Mouse (Mus musculus) hindbrain, embryonic 12.5 days (tissue): ENCODE measurements at regions not wholly inside any gene's neighbourhood (a gene's known extent, or its start where the extent isn't known, plus 50 kb on each side); places are given as distances from the start of the nearest gene placed in this dataset.
A peak's percentile ranks its signal among the peaks of the same experiment; 100 is the strongest.

ENCODE experiments used
- ATAC-seq: fragments of 200-750 bp; cut with Nextera tagmentation; 2 replicates; pipeline ENCODE4 v1.8.0; 2017; ENCODE audit warnings: moderate TSS enrichment; ENCODE audit not compliant: low FRiP score
- H3K27ac ChIP-seq: fragments of 300-500 bp; sonication (generic); 2 replicates; pipeline ENCODE4 v1.5.1; 2016; ENCODE audit warnings: mild to moderate bottlenecking
- H3K27me3 ChIP-seq: fragments of 300-500 bp; sonication (generic); 2 replicates; pipeline ENCODE4 v1.6.1; 2016; ENCODE audit warnings: mild to moderate bottlenecking
- H3K36me3 ChIP-seq: fragments of 300-500 bp; sonication (generic); 2 replicates; pipeline ENCODE4 v1.6.1; 2016; ENCODE audit warnings: mild to moderate bottlenecking
- H3K4me1 ChIP-seq: fragments of 300-500 bp; sonication (generic); 2 replicates; pipeline ENCODE4 v1.6.1; 2016
- H3K4me2 ChIP-seq: fragments of 300-500 bp; sonication (generic); replicated peaks from 2 replicates; pipeline ENCODE4 v1.6.1; 2016; ENCODE audit warnings: mild to moderate bottlenecking
- H3K4me3 ChIP-seq: fragments of 300-500 bp; sonication (generic); 2 replicates; pipeline ENCODE4 v1.5.1; 2016; ENCODE audit warnings: mild to moderate bottlenecking
- H3K9ac ChIP-seq: fragments of 300-500 bp; sonication (generic); 2 replicates; pipeline ENCODE4 v1.6.1; 2016; ENCODE audit warnings: mild to moderate bottlenecking, moderate library complexity
- H3K9me3 ChIP-seq: fragments of 300-500 bp; sonication (generic); replicated peaks from 2 replicates; pipeline ENCODE4 v1.6.1; 2016; ENCODE audit warnings: mild to moderate bottlenecking
- WGBS: fragments of 180-500 bp; shearing (Covaris S2); methylation state at CpG from one replicate; pipeline ENCODE4 v1.1.7; 2016; 5-methylcytosine and 5-hydroxymethylcytosine counted together

- WGBS = 45% methylated on average over 2 of the region's 2 CpGs
- no peaks in the 10 kb centered on the region for H3K9me3 ChIP-seq
- no peak overlapping the region for H3K4me2 ChIP-seq
- no peaks in the 10 kb centered on the region for H3K36me3 ChIP-seq
- ATAC-seq = no peak
- H3K9ac ChIP-seq = no peak overlapping the region
- no peak overlapping the region for H3K4me3 ChIP-seq
- no peak overlapping the region for H3K27ac ChIP-seq
- no peaks in the 10 kb centered on the region for H3K4me1 ChIP-seq
- H3K27me3 ChIP-seq = no peaks in the 10 kb centered on the region
Measured at GRCm38 (mm10) chr3:63638572-63638971, 154.9 kb upstream of the Gm34302 start.

DNA sequence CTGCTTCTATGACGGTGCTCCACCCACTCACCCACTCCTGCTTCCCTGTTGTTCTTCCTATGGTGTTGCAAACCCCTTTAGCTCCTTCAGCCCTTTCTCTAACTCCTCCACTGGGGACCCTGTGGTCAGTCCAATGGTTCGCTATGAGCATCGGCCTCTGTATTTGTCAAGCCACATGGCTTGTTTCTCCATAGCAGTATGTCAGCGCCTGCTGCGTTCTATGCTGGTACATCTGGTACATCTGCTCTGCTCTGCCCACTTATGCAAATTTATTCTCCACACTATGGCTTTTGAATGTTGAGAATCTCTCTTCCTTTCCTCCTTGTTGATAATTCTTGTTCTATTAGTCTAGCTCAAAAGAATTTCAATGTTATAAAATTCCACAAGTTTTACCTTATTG lies 154.2 kb upstream of the Gm34302 start:
- Histone ChIP-seq H3K4me2 (no peak overlapping the region), H3K27ac (no peak overlapping the region), H3K4me3 (no peak overlapping the region), H3K9ac (no peak overlapping the region), H3K36me3 (no peaks in the 10 kb centered on the region), H3K4me1 (no peaks in the 10 kb centered on the region), H3K27me3 (no peaks in the 10 kb centered on the region), H3K9me3 (no peaks in the 10 kb centered on the region)
- peak; percentile 58 for ATAC-seq
- 71% methylated on average over 5 of the region's 5 CpGs for WGBS

DNA sequence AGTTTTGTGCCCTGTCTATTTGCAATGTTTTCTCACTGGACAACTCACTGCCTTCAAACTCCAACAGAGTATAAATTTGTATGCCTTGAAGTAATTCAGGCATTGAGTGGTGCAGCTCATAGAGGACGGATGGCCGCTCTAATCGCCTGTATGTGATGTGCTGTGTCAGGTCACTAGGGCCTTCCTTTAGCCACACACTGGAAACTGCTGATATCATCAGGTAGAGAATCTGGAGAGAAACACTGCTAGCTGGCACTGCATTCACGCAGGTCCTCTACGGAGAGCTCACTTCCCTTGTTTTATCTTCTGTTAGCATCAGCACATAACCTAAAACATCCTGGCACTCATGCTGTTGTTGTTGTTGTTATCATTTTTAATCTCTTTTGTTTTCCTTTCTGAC lies 144.0 kb upstream of the Gm34302 start:
- H3K4me1 ChIP-seq = no peaks in the 10 kb centered on the region
- no peaks in the 10 kb centered on the region for H3K27me3 ChIP-seq
- no peaks in the 10 kb centered on the region for H3K36me3 ChIP-seq
- H3K9ac ChIP-seq = no peak overlapping the region
- WGBS = 81% methylated on average over 5 of the region's 5 CpGs
- H3K4me2 ChIP-seq = no peak overlapping the region
- H3K27ac ChIP-seq = no peak overlapping the region
- no peak overlapping the region for H3K4me3 ChIP-seq
- no peaks in the 10 kb centered on the region for H3K9me3 ChIP-seq
- ATAC-seq = no peak

DNA sequence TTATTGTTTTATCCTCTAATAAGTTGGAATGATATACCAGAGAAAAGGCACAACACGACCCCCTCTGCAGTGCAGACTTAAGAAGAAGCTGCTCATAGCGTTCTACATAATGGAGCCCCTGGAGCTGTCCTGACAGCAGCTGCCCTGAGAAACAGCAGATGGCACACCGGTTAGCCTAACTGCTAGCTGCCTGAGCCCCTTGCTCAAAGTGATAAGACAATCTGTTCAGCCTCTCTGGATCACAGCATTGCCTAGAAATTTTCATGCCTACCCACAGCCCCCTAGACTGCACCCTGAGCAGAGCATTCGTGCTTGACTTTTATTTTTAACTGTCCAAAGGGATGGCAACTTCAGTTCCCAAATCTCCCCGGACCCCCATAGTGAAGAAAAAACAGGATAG lies 132.4 kb upstream of the Gm34302 start:
- peak; percentile 87 for ATAC-seq
- Histone ChIP-seq H3K36me3 (no peaks in the 10 kb centered on the region), H3K4me1 (peaks cover 4% of the 10 kb centered on the region; the same call in 1 of the 2 replicates), H3K27ac (no peak overlapping the region; the same call in 1 of the 2 replicates), H3K27me3 (no peaks in the 10 kb centered on the region), H3K4me2 (no peak overlapping the region), H3K9me3 (no peaks in the 10 kb centered on the region), H3K9ac (no peak overlapping the region), H3K4me3 (no peak overlapping the region)
- 25% methylated on average over 5 of the region's 5 CpGs for WGBS

GRCm38 (mm10) chr3:63613652-63614051 lies 130.0 kb upstream of the Gm34302 start:
- WGBS = 4% methylated on average over 1 of the region's 1 CpGs
- H3K36me3 ChIP-seq = no peaks in the 10 kb centered on the region
- H3K4me2 ChIP-seq = no peak overlapping the region
- H3K27ac ChIP-seq = no peak overlapping the region
- H3K27me3 ChIP-seq = no peaks in the 10 kb centered on the region
- peaks cover 7% of the 10 kb centered on the region; the same call in 1 of the 2 replicates for H3K4me1 ChIP-seq
- no peak overlapping the region for H3K9ac ChIP-seq
- ATAC-seq = peak; percentile 27; the same call in 1 of the 2 replicates
- no peak overlapping the region for H3K4me3 ChIP-seq
- no peaks in the 10 kb centered on the region for H3K9me3 ChIP-seq

DNA sequence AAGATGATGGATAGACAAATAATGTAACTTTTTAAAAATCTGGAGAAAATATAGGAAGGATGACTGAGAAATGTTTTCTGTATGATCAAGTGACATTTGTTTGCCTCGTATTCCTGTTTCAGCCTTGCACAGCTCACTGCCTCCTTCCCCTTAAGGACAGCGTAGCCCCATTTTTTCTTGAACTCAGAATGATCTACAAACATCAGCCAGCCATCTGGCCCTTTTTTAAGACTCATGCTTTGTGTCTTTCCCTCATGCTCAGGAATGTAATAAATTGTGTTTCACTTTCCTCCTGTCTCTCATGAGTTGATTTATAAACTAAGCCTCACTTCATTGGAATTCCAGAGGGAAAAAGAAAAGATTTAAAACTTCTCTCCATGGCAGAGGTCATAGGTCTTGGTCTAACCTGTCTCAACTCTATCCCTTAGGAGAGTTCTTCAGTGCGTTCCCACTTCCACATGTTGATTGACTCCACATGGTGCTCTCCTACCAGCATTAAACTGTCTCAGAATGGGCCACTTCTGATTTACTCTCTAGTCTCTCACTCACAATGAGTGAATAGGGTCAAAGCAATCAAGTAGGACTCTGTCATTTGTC lies 129.2 kb upstream of the Gm34302 start:
- no peaks in the 10 kb centered on the region for H3K9me3 ChIP-seq
- H3K9ac ChIP-seq = no peak overlapping the region
- no peak overlapping the region for H3K4me2 ChIP-seq
- H3K27ac ChIP-seq = no peak overlapping the region
- 62% methylated on average over 3 of the region's 3 CpGs for WGBS
- H3K36me3 ChIP-seq = no peaks in the 10 kb centered on the region
- no peak for ATAC-seq
- H3K4me3 ChIP-seq = no peak overlapping the region
- no peaks in the 10 kb centered on the region for H3K27me3 ChIP-seq
- H3K4me1 ChIP-seq = peaks cover 7% of the 10 kb centered on the region; the same call in 1 of the 2 replicates

GRCm38 (mm10) chr3:63610113-63610919 lies 126.6 kb upstream of the Gm34302 start:
- WGBS = 45% methylated on average over 5 of the region's 5 CpGs
- 0 out of 2 replicates have a peak, but pooled peaks cover 4% of the 10 kb centered on the region for H3K4me1 ChIP-seq
- no peaks in the 10 kb centered on the region for H3K9me3 ChIP-seq
- no peaks in the 10 kb centered on the region for H3K36me3 ChIP-seq
- H3K27me3 ChIP-seq = no peaks in the 10 kb centered on the region
- H3K9ac ChIP-seq = no peak overlapping the region
- H3K27ac ChIP-seq = peak overlapping the region; percentile 23; the same call in 1 of the 2 replicates
- peak; percentile 33 for ATAC-seq
- no peak overlapping the region for H3K4me3 ChIP-seq
- H3K4me2 ChIP-seq = no peak overlapping the region

DNA sequence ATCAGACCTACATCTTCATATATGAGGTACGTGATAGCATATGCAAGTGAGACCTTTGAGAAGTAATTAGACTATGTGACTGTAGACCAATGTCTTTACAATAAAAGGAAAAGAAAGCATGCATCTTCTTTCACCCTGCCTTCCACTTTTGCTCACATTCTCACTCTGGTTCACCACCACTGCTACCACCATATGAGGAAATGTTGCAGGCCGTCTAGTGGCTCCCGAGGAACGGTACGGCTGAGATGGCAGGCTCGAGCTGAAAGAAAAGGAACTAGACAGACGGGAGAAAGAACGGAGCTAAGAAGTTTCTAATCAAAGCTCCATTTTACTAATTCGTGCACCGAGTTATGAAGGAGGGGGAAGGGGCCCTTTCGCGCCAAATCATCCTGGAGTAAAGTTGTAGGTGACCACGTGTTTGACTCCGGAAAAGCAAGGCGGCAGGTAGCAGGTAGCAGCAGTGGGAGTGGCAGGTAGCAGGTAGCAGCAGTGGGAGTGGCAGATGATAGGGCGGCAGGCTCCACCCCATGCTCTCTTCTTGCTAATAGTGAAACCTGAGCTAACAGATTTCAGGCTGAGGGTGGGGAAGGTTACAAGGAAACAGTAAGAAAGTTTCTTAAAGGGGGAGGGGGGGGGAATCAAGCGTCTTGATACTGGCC lies 125.9 kb upstream of the Gm34302 start:
- Histone ChIP-seq H3K36me3 (no peaks in the 10 kb centered on the region), H3K9me3 (no peaks in the 10 kb centered on the region), H3K4me1 (0 out of 2 replicates have a peak, but pooled peaks cover 4% of the 10 kb centered on the region), H3K9ac (no peak overlapping the region), H3K4me3 (no peak overlapping the region), H3K27me3 (no peaks in the 10 kb centered on the region), H3K27ac (no peak overlapping the region), H3K4me2 (0 out of 2 replicates have a peak overlapping the region, but pooled peaks have one; percentile 30)
- 31% methylated on average over 17 of the region's 17 CpGs for WGBS
- ATAC-seq = no peak

- Histone ChIP-seq H3K9me3 (no peaks in the 10 kb centered on the region), H3K9ac (no peak overlapping the region), H3K4me3 (no peak overlapping the region), H3K27ac (0 out of 2 replicates have a peak overlapping the region, but pooled peaks have one; percentile 35), H3K36me3 (no peaks in the 10 kb centered on the region), H3K27me3 (no peaks in the 10 kb centered on the region), H3K4me1 (peaks cover 7% of the 10 kb centered on the region), H3K4me2 (no peak overlapping the region)
- WGBS = 76% methylated on average over 15 of the region's 15 CpGs
- ATAC-seq = peak; percentile 75; the same call in 1 of the 2 replicates
Measured at GRCm38 (mm10) chr3:63582717-63583696, 99.3 kb upstream of the Gm34302 start.

DNA sequence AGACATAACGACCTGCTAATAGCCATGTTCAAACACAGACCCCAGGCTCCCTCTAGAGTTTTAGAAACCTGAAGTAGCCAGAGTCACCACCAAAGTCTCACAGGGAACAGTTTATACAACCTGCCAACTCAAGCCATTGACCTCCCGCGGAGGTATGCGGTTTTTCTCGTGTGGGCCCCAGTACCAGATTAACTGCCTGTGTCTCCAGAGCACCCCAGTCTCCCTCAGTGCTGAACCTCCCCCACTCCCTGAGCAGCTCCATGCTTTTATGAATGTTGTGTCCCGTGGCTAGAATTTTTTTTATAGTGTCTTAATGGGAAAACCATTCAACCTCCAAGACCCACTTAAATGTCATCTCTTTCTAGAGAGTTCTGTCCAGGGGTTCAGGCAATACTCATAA lies 98.5 kb upstream of the Gm34302 start:
- 57% methylated on average over 6 of the region's 6 CpGs for WGBS
- ATAC-seq = no peak
- H3K9me3 ChIP-seq = no peaks in the 10 kb centered on the region
- no peak overlapping the region for H3K27ac ChIP-seq
- no peaks in the 10 kb centered on the region for H3K27me3 ChIP-seq
- no peak overlapping the region for H3K4me3 ChIP-seq
- no peaks in the 10 kb centered on the region for H3K36me3 ChIP-seq
- H3K9ac ChIP-seq = no peak overlapping the region
- no peak overlapping the region for H3K4me2 ChIP-seq
- peaks cover 7% of the 10 kb centered on the region for H3K4me1 ChIP-seq

- Histone ChIP-seq H3K9ac (no peak overlapping the region), H3K27ac (no peak overlapping the region), H3K9me3 (no peaks in the 10 kb centered on the region), H3K27me3 (no peaks in the 10 kb centered on the region), H3K4me2 (no peak overlapping the region), H3K4me3 (no peak overlapping the region), H3K36me3 (no peaks in the 10 kb centered on the region), H3K4me1 (no peaks in the 10 kb centered on the region)
- 51% methylated on average over 7 of the region's 7 CpGs for WGBS
- peak; percentile 71 for ATAC-seq
Measured at GRCm38 (mm10) chr3:63570607-63571353, 87.1 kb upstream of the Gm34302 start.
